Mouse (Mus musculus) intestine, embryonic 15.5 days (tissue): ENCODE measurements around the gene Gm20388. TPM values are rescaled to one million over a fixed set of nuclear protein-coding genes. Genes with fewer than 3 reads are reported as not detected.

ENCODE experiments used
- ATAC-seq: fragments of 200-750 bp; cut with Nextera tagmentation; 2 replicates; pipeline ENCODE4 v1.8.0; 2017; ENCODE audit warnings: moderate TSS enrichment, moderate library complexity
- H3K27ac ChIP-seq: fragments of 300-500 bp; sonication (generic); 2 replicates; pipeline ENCODE4 v1.5.1; 2015; ENCODE audit warnings: mild to moderate bottlenecking, inconsistent platforms
- H3K27me3 ChIP-seq: fragments of 300-500 bp; sonication (generic); replicated peaks from 2 replicates; pipeline ENCODE4 v1.6.1; 2015; ENCODE audit warnings: inconsistent platforms
- H3K36me3 ChIP-seq: fragments of 300-500 bp; sonication (generic); 2 replicates; pipeline ENCODE4 v1.6.1; 2015; ENCODE audit warnings: inconsistent platforms
- H3K4me1 ChIP-seq: fragments of 300-500 bp; sonication (generic); replicated peaks from 2 replicates; pipeline ENCODE4 v1.6.1; 2015; ENCODE audit warnings: inconsistent platforms
- H3K4me2 ChIP-seq: fragments of 300-500 bp; sonication (generic); replicated peaks from 2 replicates; pipeline ENCODE4 v1.6.1; 2015; ENCODE audit warnings: mild to moderate bottlenecking, inconsistent platforms
- H3K4me3 ChIP-seq: fragments of 300-500 bp; sonication (generic); replicated peaks from 2 replicates; pipeline ENCODE4 v1.5.1; 2015; ENCODE audit warnings: inconsistent platforms
- H3K9ac ChIP-seq: fragments of 300-500 bp; sonication (generic); 2 replicates; pipeline ENCODE4 v1.6.1; 2015; ENCODE audit warnings: inconsistent platforms
- H3K9me3 ChIP-seq: fragments of 300-500 bp; sonication (generic); 2 replicates; pipeline ENCODE4 v1.6.1; 2016; ENCODE audit warnings: inconsistent platforms
- WGBS: fragments of 180-500 bp; shearing (Covaris S2); methylation state at CpG from one replicate; pipeline ENCODE4 v1.1.7; 2015; 5-methylcytosine and 5-hydroxymethylcytosine counted together
- polyA plus RNA-seq: library from polyadenylated mRNA; unstranded; fragments of >200 nt; fragmentation: Nextera tagmentation; extraction: Ambion mirVana; gene quantifications from 2 replicates; pipeline ENCODE4 v1.2.1, GENCODE M21; 2015

Gm20388 gene
- polyA plus RNA-seq, 1 experiment from 2014 or later: not detected

DNA sequence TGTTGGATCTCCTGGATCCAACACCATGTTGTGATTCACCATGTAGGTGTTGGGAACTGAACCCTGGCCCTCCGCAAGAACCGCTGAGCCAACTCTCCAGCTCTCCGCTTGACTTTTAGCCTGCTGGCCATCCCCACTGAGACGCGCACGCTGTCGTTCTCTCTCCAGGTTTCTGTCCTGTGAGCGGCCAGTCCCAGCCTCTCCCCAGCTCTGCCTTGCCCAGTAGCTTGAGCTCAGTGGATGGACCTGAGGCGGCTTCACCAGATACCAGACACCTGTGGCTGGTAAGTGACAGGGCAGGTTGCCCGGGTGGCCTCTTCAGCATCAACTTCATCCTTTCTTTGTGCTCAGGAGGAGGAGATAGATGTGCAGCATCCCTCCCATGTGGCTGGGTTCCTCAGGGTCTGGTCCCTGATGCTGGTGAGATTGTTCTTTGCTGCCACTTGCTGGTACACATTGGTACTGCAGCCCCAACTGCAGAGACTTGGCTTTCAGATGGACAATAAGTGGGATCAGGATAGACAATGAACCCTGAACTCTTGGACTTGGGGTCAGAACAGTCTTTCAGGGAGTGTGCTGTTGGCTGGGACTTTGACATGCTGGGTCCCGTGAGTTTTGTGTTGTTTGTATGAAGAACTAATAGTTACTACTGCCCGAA, 3450.6 kb downstream of the Gm20388 start:
- Histone ChIP-seq H3K27me3 (no peaks in the 10 kb centered on the region), H3K9ac (no peak overlapping the region), H3K9me3 (no peaks in the 10 kb centered on the region), H3K4me2 (no peak overlapping the region), H3K27ac (no peak overlapping the region), H3K36me3 (no peaks in the 10 kb centered on the region), H3K4me1 (no peaks in the 10 kb centered on the region), H3K4me3 (no peak overlapping the region)
- ATAC-seq: peak; percentile 51
- 41% methylated on average over 12 of the region's 12 CpGs for WGBS

DNA sequence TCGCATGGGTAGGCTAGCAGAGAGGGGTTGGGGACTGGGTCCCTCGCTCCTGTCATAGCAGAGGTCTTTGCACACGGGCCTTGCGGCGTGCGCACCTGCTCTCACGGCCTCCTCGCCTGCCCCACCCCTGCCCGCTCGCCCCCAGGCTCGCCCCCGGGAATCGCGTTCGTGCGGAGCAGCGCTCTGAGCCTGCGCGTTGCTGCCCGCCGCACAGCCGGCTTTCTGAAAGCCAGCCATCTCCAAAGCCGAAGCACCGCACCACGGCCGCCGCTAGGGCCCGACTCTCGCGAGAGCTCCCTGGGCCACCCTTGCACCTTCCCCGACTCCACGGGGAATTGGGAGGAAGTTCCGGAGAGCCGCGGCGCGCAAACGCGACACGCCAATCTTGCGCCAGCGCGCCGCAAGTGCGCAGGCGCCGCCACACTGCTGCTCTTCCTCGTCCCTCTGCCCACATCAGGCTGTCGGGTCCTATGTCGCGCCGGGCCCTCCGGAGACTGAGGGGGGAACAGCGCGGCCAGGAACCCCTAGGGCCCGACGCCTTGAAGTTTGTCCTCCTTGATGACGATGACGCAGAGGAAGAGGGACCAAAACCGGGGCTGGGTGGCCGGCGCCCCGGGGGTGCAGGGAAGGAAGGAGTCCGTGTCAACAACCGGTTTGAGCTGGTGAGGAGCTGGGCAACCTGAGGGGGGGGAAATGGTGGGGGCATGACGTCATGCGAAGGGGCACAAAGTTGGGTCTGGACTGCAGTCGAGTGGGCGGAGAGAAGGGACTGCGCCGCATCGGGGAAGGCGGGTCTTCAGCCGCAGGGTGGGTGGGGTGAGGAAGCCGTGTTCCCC, 3463.0 kb downstream of the Gm20388 start, which contains the start of gene Tcf25:
TSS of gene Tcf25 (plus strand) at position 351 of the 836 bp plus-strand sequence.
- Histone ChIP-seq H3K9ac (peak within 1 kb of the TSS; percentile 88), H3K4me3 (peak within 1 kb of the TSS; percentile 88), H3K36me3 (peaks cover 3% of the 10 kb centered on the region; the same call in 1 of the 2 replicates), H3K4me2 (peak within 1 kb of the TSS; percentile 88), H3K27me3 (no peaks in the 10 kb centered on the region), H3K27ac (peak within 1 kb of the TSS; percentile 97), H3K9me3 (no peaks in the 10 kb centered on the region), H3K4me1 (peaks cover 9% of the 10 kb centered on the region; the same call in 1 of the 2 replicates)
- ATAC-seq: peak; percentile 96
- WGBS: 0% methylated on average over 75 of the region's 75 CpGs

- peak overlapping the region; percentile 88 for H3K9ac ChIP-seq
- no peaks in the 10 kb centered on the region for H3K27me3 ChIP-seq
- H3K4me1 ChIP-seq: peaks cover 9% of the 10 kb centered on the region; the same call in 1 of the 2 replicates
- H3K9me3 ChIP-seq: no peaks in the 10 kb centered on the region
- H3K27ac ChIP-seq: peak overlapping the region; percentile 97
- peak overlapping the region; percentile 88 for H3K4me3 ChIP-seq
- peak; percentile 86 for ATAC-seq
- 0% methylated on average over 20 of the region's 20 CpGs for WGBS
- H3K36me3 ChIP-seq: peaks cover 3% of the 10 kb centered on the region; the same call in 1 of the 2 replicates
- H3K4me2 ChIP-seq: peak overlapping the region; percentile 88
These were observed 3463.6 kb downstream of the Gm20388 start for GRCm38 (mm10) chr8:123374239-123374578.

- ATAC-seq: no peak
- Histone ChIP-seq H3K4me3 (no peak overlapping the region), H3K4me2 (no peak overlapping the region), H3K27ac (no peak overlapping the region), H3K27me3 (no peaks in the 10 kb centered on the region), H3K36me3 (peaks cover 6% of the 10 kb centered on the region), H3K4me1 (peaks cover 9% of the 10 kb centered on the region; the same call in 1 of the 2 replicates), H3K9me3 (no peaks in the 10 kb centered on the region), H3K9ac (no peak overlapping the region)
- 86% methylated on average over 10 of the region's 10 CpGs for WGBS
These were observed 3465.1 kb downstream of the Gm20388 start for GRCm38 (mm10) chr8:123375701-123376100.

- no peak for ATAC-seq
- no peaks in the 10 kb centered on the region for H3K27me3 ChIP-seq
- no peak overlapping the region for H3K9ac ChIP-seq
- H3K27ac ChIP-seq: no peak overlapping the region
- peaks cover 9% of the 10 kb centered on the region; the same call in 1 of the 2 replicates for H3K4me1 ChIP-seq
- no peaks in the 10 kb centered on the region for H3K9me3 ChIP-seq
- no peak overlapping the region for H3K4me3 ChIP-seq
- WGBS: 77% methylated on average over 8 of the region's 8 CpGs
- peaks cover 6% of the 10 kb centered on the region for H3K36me3 ChIP-seq
- H3K4me2 ChIP-seq: no peak overlapping the region
These were observed 3465.5 kb downstream of the Gm20388 start for GRCm38 (mm10) chr8:123376106-123376505.

DNA sequence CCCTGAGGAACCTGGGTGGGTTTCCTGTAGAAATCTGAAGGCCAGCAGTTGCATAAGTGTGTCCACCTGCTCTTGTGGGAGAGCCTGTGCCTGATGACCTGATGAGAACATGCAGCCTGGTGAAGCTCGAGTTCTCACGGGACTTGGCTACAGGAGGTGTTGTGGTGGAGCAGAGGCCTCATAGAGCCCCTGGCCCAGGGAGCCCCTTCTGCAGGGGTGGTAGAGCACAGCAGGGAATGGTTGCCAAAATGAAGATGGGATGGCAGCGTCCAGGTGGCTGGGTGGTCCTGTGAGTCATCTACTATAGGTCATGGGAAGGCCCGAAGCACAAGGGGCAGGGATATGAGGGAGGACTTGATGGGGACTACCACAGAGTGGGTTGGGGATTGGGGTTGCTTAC, 3471.1 kb downstream of the Gm20388 start:
- WGBS: 92% methylated on average over 4 of the region's 4 CpGs
- ATAC-seq: no peak
- Histone ChIP-seq H3K9ac (no peak overlapping the region), H3K27ac (no peak overlapping the region), H3K4me1 (no peaks in the 10 kb centered on the region), H3K36me3 (peaks cover 40% of the 10 kb centered on the region), H3K9me3 (no peaks in the 10 kb centered on the region), H3K4me3 (no peak overlapping the region), H3K4me2 (no peak overlapping the region), H3K27me3 (no peaks in the 10 kb centered on the region)

- Histone ChIP-seq H3K36me3 (peaks cover 44% of the 10 kb centered on the region), H3K4me3 (no peak overlapping the region), H3K4me1 (no peaks in the 10 kb centered on the region), H3K9ac (no peak overlapping the region), H3K27ac (no peak overlapping the region), H3K4me2 (no peak overlapping the region), H3K27me3 (no peaks in the 10 kb centered on the region), H3K9me3 (no peaks in the 10 kb centered on the region)
- WGBS: 80% methylated on average over 8 of the region's 8 CpGs
- no peak for ATAC-seq
These were observed 3471.9 kb downstream of the Gm20388 start for GRCm38 (mm10) chr8:123382516-123382915.

DNA sequence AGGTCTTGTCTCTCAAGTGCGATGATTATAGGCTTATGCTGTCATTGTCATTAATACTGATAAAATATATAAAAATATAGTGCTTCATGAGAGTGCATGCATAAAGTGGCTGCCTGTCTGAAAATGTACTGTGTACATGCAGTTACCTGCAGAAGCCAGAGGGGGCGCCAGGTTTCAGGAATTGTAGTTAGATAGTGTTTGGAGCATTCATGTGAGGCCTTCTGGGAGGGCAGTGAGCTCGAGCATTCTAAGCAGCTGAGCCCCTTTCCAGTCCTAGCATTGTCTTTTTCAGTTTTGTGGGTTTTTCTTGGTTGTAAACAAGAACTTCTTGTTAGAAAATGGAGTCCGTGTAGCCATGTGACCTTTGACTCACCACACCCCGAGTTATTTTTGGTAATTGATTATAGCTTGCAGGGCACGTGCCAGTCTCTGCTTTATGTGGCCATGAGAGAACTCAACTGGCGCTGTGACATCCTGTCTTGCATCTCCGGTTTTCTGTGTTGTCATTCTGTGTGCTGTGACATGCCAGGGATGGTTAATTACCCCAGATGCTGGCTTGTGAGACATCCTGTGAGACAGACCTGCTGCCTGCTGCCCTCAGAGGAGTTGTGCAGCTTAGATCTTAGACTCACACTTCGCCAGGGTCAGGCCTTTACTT, 3474.4 kb downstream of the Gm20388 start:
- Histone ChIP-seq H3K9me3 (no peaks in the 10 kb centered on the region), H3K4me2 (no peak overlapping the region), H3K9ac (no peak overlapping the region), H3K4me3 (no peak overlapping the region), H3K27ac (no peak overlapping the region), H3K4me1 (no peaks in the 10 kb centered on the region), H3K27me3 (no peaks in the 10 kb centered on the region), H3K36me3 (peaks cover 65% of the 10 kb centered on the region)
- whole genome bisulfite sequencing: 68% methylated on average over 9 of the region's 9 CpGs
- ATAC-seq: 0 out of 2 replicates have a peak, but pooled peaks have one; percentile 10

GRCm38 (mm10) chr8:123387041-123387440, 3476.4 kb downstream of the Gm20388 start:
- Histone ChIP-seq H3K9me3 (no peaks in the 10 kb centered on the region), H3K27me3 (no peaks in the 10 kb centered on the region), H3K27ac (no peak overlapping the region), H3K4me1 (no peaks in the 10 kb centered on the region), H3K4me2 (no peak overlapping the region), H3K4me3 (no peak overlapping the region), H3K9ac (no peak overlapping the region), H3K36me3 (peaks cover 74% of the 10 kb centered on the region)
- ATAC-seq: no peak
- 80% methylated on average over 3 of the region's 3 CpGs for WGBS

GRCm38 (mm10) chr8:123387801-123388200, 3477.2 kb downstream of the Gm20388 start:
- Histone ChIP-seq H3K36me3 (peaks cover 74% of the 10 kb centered on the region), H3K27me3 (no peaks in the 10 kb centered on the region), H3K9me3 (no peaks in the 10 kb centered on the region), H3K4me1 (no peaks in the 10 kb centered on the region), H3K9ac (no peak overlapping the region), H3K4me2 (no peak overlapping the region), H3K27ac (no peak overlapping the region), H3K4me3 (no peak overlapping the region)
- no peak for ATAC-seq
- WGBS: 91% methylated on average over 8 of the region's 8 CpGs

- Histone ChIP-seq H3K4me3 (no peak overlapping the region), H3K36me3 (peaks cover 71% of the 10 kb centered on the region), H3K27ac (no peak overlapping the region), H3K9me3 (no peaks in the 10 kb centered on the region), H3K27me3 (no peaks in the 10 kb centered on the region), H3K9ac (no peak overlapping the region), H3K4me1 (no peaks in the 10 kb centered on the region), H3K4me2 (no peak overlapping the region)
- ATAC-seq: no peak
- WGBS: 90% methylated on average over 7 of the region's 7 CpGs
These were observed 3478.4 kb downstream of the Gm20388 start for GRCm38 (mm10) chr8:123389026-123389425.

DNA sequence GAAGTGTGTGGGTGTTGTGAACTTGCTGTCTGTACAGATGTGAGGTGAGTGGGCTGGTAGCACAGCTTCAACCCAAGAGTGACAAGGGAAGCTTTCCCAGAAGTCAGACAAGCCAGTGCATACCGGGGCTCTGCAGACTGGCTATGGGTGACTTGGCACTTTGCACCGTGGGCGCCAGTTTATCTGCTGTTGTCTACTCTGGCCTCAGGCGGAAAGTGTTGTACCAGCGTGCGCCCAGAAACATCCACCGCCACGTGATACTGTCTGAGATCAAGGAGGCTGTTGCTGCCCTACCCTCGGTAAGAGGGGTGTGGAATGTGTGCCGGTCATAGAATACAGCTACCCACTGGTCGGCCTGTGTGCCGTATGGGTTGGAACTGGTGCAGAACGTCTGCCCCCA, 3487.7 kb downstream of the Gm20388 start:
- 94% methylated on average over 13 of the region's 13 CpGs for WGBS
- H3K27me3 ChIP-seq: no peaks in the 10 kb centered on the region
- no peak overlapping the region for H3K4me3 ChIP-seq
- H3K36me3 ChIP-seq: peaks cover 60% of the 10 kb centered on the region
- no peak overlapping the region for H3K4me2 ChIP-seq
- H3K4me1 ChIP-seq: no peaks in the 10 kb centered on the region
- no peak overlapping the region for H3K27ac ChIP-seq
- H3K9me3 ChIP-seq: no peaks in the 10 kb centered on the region
- ATAC-seq: no peak
- H3K9ac ChIP-seq: no peak overlapping the region
